Mouse (Mus musculus) lung, postnatal 0 days (tissue): Measurements from ENCODE around the gene Ccl6.

Experiments
- CTCF ChIP-seq: IDR thresholded peaks from 2 replicates; pipeline ENCODE4 v1.5.1; 2016; ENCODE audit warnings: antibody characterized with exemption, mild to moderate bottlenecking
- EP300 ChIP-seq: IDR thresholded peaks from 2 replicates; pipeline ENCODE4 v1.6.1; 2016; ENCODE audit warnings: antibody characterized with exemption, mild to moderate bottlenecking, control low read depth

GRCm38 (mm10) chr11:83581626-83582610 lies 11.0 kb downstream of the Ccl6 start:
- no peak for TF ChIP-seq EP300
- no peak for TF ChIP-seq CTCF
